Mouse (Mus musculus): Measurements from ENCODE around the gene Wrnip1.
A peak's percentile ranks its signal among the peaks of the same experiment; 100 is the strongest.
"Not testable (repeated sequence)": the region's sequence is repeated elsewhere in the genome, so short reads cannot be mapped to it uniquely, and the experiment has no call there.

The Wrnip1 gene

GRCm38 (mm10) chr13:32850668-32851404 is 49.0 kb downstream of the Wrnip1 start, which contains the start of gene Serpinb1a:
TSS of gene Serpinb1a (minus strand) at chr13:32851185.
- DNase-seq (ENCODE audit: low read depth, low spot score): peak; percentile 31

- peak; percentile 40 for DNase-seq (ENCODE audit: low read depth, low spot score)
Observed at GRCm38 (mm10) chr13:32851967-32852366, 50.1 kb downstream of the Wrnip1 start.

- no peak for DNase-seq (ENCODE audit: low read depth, low spot score)
Observed at GRCm38 (mm10) chr13:32852539-32852938, 50.7 kb downstream of the Wrnip1 start.

- no peak for DNase-seq (ENCODE audit: low read depth, low spot score)
Observed at GRCm38 (mm10) chr13:32853073-32853472, 51.2 kb downstream of the Wrnip1 start.

- DNase-seq (ENCODE audit: low read depth, low spot score): no peak
Observed at GRCm38 (mm10) chr13:32860821-32861220, 59.0 kb downstream of the Wrnip1 start.

- DNase-seq (ENCODE audit: low read depth, low spot score): no peak
Observed at GRCm38 (mm10) chr13:32863456-32863855, 61.6 kb downstream of the Wrnip1 start.

- DNase-seq (ENCODE audit: low read depth, low spot score): not testable (repeated sequence)
Observed at GRCm38 (mm10) chr13:32864529-32864928, 62.7 kb downstream of the Wrnip1 start.

- DNase-seq (ENCODE audit: low read depth, low spot score): no peak
Observed at GRCm38 (mm10) chr13:32865591-32865990, 63.8 kb downstream of the Wrnip1 start.

GRCm38 (mm10) chr13:32866484-32866883 is 64.6 kb downstream of the Wrnip1 start:
- peak; percentile 40 for DNase-seq (ENCODE audit: low read depth, low spot score)

- no peak for DNase-seq (ENCODE audit: low read depth, low spot score)
Observed at GRCm38 (mm10) chr13:32867030-32867429, 65.2 kb downstream of the Wrnip1 start.

- DNase-seq (ENCODE audit: low read depth, low spot score): not testable (repeated sequence)
Observed at GRCm38 (mm10) chr13:32868233-32868632, 66.4 kb downstream of the Wrnip1 start.

GRCm38 (mm10) chr13:32868843-32869242 is 67.0 kb downstream of the Wrnip1 start:
- no peak for DNase-seq (ENCODE audit: low read depth, low spot score)

Data from WW6 (cell line).